Mouse (Mus musculus) heart, postnatal 25 days (tissue): ENCODE results near the gene Grid1. TPM values are rescaled to one million over a fixed set of nuclear protein-coding genes. Genes with fewer than 3 reads are reported as not detected.

Experiments used
- DNase-seq: peaks from one replicate; pipeline ENCODE4 v3.0.0; 2022; ENCODE audit warnings: low spot score
- intact Hi-C: fragments of 180-260 bp; cut with DNase I; formaldehyde crosslinking; loops from one replicate; pipeline ENCODE4 v1.15.1; 2025
- total RNA-seq, 2 experiments: library from RNA; stranded (reverse); gene quantifications; 2 replicates each; pipeline ENCODE4 v1.2.3; 2021

Grid1 gene
- not detected for total RNA-seq

DNA sequence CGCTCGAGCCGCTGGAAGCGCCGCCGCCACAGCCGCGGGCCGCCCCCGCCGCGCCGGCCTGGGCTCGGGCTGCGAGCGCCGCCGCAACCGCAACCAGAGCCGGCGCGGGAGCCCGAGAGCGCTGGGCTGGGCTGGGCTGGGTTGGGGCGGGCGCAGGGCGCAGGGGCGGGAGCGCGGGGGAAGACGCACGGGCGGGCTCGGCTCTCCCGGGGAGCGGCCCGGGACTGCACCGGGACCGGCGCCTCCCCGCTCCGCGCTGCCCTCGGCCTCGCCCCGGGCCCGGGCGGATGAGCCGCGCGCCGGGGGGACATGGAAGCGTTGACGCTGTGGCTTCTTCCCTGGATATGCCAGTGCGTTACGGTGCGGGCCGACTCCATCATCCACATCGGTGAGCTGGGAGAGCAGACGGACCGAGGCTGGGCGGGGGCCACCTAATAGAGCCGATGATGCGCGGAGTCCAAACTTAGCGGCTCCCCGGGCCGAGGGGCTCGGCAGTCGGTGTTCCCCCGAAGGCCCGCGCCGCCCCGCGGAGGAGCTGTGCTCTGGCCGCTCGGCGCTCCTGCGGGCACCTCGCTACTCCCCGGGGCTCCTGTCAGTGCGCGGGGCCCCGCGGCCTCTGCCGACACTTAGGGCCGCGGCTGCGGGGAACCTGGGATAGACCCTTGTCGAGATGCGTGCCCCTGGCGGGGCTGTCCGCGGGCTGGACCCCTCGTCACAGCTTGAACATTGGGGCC, at the start of gene Grid1:
Gene Grid1 (plus strand): TSS at position 190 of the 734 bp plus-strand sequence.
- DNase-seq: no peak
- intact Hi-C loops: loop anchor here (10.0 kb wide), 1 partner anchor 1955 kb away; no protein-coding TSS in a partner anchor

DNA sequence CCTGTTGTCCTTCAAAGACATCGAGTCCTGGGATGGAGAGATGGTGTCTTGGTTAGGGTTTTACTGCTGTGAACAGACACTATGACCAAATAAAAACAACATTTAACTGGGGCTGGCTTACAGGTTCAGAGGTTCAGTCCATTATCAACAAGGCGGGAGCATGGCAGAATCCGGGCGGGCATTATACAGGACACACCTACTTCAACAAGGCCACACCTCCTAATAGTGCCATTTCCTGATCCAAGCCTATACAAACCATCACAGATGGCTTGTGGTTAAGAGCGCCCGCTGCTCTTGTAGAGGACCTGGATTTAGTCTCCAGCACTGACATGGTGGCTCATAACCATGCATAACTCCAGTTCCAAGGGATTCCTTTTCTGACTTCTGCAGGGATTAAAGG, 49.4 kb upstream of the Grid1 start:
- intact Hi-C loops: no loop called here
- DNase-seq: no peak

DNA sequence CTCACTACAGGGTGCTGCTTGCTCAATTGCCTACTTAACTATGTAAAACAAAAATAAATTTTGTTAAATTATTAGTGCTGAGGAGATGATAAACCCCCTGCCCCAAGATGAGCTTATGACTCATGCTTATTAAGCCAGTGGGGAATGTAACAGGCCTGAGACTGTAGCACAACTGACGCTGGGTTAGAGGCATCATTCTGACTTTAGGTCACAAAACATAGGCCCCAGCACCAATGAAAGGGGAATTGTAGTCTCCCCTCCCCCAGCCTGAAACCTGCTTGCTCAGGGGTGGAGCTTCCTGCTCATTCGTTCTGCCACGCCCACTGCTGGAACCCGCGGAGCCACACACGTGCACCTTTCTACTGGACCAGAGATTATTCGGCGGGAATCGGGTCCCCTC, 48.3 kb upstream of the Grid1 start:
- intact Hi-C loops: no loop called here
- DNase-seq: no peak

DNA sequence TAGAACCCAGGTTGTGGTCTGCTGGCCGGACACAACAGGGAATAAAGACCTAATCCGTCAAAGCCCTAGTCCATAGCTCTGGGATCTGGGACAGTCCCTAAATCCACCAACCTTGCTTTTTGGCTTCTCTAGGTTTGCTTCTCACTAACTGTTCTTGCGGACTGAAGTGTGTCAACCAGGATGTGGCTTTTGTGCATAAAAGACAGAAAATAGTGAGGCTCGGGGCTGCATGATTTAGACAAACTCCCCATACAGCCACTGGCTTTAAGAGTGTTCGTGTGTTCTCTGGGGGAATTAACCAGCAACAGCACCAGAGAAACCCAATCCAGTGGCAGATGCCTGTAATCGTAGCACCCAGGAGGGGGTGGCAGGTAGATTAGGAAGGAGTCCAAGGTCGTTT, 47.8 kb upstream of the Grid1 start:
- DNase-seq: no peak
- intact Hi-C loops: no loop called here

DNA sequence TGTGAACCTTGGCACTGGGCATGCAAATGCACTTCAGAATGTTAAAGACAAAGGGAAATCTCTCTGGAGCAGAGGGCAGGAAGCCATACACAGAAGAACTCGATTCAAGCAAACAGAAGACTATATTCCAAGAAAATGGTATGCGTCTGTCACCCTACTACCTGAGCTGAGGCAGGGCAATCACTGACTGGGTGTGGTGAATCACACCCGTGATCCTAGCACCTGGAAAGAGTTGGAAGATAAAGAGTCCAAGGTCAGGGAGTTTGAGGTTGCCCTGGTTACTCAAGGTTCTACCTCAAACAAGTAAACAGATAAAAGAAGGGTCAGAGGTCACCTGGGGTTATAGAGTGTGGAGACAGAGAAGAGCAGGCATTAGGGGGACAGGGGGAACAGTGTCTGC, 46.2 kb upstream of the Grid1 start:
- intact Hi-C loops: no loop called here
- no peak for DNase-seq

DNA sequence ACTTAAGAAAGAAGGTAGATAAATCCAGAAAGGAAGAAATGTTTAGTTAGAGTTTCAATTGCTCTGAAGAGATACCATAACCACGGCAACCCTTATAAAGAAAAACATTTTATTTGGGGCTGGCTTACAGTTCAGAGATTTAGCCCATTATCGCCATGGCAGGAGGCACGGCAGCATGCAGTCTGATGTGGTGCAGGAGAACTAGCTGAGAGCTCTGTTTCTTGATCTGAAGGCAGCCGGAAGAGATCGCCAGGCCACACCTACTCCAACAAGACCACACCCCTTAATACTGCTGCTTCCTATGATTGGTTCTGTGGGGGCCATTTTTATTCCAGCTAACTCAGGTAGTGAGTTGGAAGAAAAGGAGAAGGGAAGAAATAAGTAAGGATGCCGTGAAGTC, 45.7 kb upstream of the Grid1 start:
- no peak for DNase-seq
- intact Hi-C loops: no loop called here

DNA sequence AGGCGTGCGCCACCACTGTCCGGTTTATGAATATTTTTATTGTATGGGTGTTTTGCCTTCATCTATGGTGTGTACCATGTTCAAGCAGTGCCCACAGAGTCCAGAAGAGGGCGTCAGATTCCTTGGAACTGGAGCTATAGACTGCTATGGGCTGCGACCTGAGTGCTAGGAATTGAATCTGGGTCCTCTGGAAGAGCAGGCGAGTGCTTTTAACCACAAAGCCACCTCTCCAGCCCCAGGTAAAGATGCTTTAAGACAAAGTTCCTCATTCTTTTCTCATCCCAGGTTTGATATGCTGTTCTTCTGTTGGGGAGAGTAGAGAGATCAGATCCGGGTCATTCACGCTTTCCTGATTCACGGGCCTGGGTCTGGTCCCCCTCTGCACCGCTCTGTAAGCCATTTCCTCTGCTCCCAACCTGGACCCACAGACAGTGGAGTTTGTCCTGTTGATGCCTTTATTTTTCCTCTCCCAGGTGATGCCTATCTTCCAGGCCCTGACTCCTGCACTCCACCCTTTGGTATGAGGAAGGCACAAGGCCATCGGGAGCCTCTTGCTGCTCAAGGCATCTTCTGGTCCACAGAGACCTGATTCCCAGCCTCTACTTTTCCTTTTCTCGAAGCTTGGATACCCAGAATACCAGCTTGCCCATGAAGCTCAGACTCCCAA, 43.1 kb upstream of the Grid1 start:
- intact Hi-C loops: loop anchor here (1.0 kb wide), 1 partner anchor 8 kb away; no protein-coding TSS in a partner anchor
- DNase-seq: no peak

DNA sequence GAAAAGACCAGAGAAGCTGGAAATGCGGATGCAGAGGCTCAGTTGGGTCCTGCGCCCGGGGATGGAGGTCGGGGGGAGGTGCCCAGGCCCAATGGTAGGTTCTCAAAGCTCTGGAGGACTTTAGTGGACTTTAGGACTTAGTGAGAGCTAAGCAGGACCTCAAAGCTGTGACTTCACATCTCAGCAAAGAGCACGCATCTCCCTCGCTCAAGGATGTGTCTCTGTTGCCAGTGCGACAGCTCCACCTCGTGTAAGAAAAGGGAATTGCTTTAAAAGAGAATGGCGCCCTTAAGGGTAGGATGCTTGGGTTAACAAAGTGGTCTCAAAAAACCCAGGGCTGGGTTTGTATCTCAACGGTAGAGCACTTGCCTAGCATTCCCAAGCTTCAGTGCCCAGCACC, 42.1 kb upstream of the Grid1 start:
- DNase-seq: no peak
- intact Hi-C loops: loop anchor here (1.0 kb wide), 2 partner anchors 9 to 162 kb away; no protein-coding TSS in a partner anchor

DNA sequence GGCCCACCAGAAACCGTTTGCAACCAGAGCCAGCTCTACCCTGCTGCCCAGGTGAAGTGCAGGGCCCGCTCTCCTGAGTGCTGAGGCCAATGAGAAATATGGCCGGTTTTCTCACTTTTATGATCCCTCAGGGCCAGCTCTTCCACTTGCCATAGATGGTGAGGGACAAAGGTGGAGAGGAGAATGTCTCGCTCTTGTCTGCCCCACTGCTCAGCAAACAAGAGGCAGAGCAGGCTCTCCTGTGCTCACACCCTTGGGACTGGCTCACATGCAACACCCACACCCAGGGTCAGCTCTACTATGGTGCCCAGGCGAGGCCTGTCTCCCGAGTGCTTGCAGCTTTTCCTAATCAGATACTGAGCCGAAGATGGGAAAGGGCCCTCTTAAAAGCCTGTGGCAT, 41.1 kb upstream of the Grid1 start:
- DNase-seq: no peak
- intact Hi-C loops: loop anchor here (1.0 kb wide), 1 partner anchor 162 kb away; no protein-coding TSS in a partner anchor

DNA sequence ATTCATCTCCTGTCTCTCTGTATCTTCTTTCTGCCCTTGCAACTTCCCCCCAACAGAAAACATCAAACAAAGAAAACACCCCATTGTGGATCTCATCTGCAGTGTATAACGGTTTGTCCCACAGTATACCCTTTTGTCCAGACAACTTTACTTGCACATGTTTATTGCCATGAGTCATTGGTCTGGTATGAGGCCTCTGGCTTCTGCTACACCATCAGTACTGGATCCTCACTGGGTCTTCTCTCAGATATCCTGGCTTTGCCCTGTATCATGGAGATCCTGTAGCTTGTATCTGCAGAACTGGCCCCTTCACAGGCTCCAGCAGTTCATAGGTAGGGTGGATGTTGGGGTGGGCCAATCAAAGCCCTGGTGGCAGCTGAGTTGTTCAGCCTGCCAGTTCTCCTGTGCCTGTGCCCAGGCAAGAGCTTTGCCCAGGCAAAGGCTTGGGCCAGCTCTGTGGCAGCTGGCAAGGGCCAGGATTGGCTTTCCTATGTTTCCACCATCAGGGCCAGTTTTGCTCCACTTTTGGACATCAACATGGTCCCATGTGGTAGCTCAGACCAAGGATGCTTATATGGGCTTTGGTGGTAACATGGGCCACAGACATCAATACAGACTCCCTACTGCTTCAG, 26.4 kb upstream of the Grid1 start:
- no peak for DNase-seq
- intact Hi-C loops: no loop called here

DNA sequence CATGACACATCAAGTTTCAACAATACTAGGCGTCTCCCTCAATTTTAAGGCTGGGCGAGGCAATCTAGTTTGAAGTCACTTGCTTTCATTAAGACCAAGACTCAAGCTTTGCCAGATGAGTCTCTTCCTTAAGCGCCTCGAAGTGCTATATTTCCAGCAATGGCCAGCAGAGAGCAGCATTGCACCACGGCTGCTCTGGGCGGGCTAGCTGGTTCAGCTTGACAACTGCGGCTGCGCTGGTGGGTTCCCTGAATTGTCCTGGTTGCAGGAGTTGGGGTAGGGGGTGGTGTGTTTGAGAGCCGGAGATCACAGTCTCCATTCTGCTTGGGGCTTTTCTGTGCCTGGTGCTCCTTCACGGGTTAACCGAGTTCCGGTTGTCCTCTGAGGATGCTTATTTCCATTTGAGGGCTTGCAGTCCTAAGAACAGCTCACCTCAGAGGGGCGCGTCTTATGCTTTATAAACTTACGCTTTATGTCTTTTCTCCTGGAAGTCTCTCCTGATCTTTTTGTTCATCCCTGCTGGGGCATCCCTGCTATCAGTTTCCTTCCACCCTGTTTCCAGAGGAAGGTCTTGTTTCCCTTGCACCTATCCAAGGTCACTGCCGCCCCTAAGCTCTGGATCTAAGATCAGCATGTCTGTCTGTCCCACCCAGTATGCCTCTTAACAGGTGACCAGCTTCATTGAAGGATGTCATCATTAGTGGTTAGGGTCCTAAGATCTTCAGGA, 9.0 kb upstream of the Grid1 start:
- intact Hi-C loops: loop anchor here (5.0 to 10.0 kb wide), 2 partner anchors 301 to 1964 kb away; no protein-coding TSS in a partner anchor
- no peak for DNase-seq

DNA sequence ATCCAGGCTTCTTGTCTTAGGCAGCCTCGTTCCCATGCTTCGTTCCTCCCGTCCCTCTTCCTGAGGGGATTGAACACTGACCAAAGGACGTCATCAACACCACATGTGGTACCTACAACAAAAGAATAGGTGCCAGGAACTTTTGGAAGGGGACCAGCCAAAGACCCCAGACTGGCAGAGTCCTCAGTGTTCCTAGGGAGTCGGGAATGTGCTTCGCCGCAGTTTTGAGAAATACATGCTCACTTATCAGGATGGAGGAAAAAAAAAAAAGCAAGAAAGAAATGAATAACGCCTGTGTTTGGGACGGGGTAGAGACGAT, 8.5 kb upstream of the Grid1 start:
- no peak for DNase-seq
- intact Hi-C loops: loop anchor here (5.0 to 10.0 kb wide), 2 partner anchors 301 to 1963 kb away; no protein-coding TSS in a partner anchor

DNA sequence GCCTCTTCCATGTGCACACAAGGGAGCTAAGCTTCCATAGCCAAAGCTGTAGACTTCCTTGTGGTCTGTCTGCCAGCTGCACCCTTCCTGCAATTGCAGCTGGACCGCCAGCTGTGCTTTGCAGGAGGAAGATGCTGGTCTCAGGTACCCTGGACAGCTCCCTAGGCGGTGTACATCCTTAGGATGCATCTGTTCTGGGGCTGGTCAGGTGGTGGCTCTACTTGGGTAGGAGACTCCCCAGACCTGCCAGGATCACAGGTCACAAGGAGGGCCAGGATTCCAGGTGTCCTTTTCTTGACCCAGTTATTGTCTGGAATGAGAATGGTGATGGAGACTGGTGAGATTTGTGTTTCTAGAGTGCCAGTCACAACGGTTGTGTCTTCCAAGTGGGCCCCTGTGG, 3.6 kb upstream of the Grid1 start:
- DNase-seq: no peak
- intact Hi-C loops: loop anchor here (10.0 kb wide), 1 partner anchor 1958 kb away; no protein-coding TSS in a partner anchor

DNA sequence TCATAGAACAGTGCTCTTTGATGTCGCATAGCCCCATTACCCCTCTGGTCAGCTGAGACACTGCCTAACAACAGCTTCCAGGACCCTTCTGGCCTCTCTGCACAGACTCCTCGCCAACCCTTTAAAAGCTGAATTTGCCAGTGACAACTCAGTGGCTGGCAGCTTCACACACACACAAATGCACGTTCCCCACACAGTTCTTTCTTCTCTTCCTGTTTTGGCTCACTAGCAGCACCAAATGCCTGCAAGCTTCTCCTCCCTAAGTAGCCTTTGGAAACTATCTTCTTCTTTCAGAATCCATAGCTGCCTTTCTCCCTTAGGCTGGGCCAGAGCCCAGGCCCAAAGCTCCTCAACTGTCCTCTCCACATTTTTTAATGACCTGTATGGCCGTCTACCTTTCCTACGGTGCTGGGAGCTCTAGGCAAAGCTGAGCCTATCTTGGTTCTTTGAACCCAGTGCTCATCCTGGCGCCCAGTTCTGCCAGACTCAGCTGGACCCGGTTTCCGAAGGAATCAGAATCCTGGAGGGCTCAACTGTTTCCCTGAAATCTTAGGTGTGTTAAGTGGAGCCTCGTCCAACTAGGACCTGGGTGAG, 1.4 kb upstream of the Grid1 start:
- DNase-seq: no peak

DNA sequence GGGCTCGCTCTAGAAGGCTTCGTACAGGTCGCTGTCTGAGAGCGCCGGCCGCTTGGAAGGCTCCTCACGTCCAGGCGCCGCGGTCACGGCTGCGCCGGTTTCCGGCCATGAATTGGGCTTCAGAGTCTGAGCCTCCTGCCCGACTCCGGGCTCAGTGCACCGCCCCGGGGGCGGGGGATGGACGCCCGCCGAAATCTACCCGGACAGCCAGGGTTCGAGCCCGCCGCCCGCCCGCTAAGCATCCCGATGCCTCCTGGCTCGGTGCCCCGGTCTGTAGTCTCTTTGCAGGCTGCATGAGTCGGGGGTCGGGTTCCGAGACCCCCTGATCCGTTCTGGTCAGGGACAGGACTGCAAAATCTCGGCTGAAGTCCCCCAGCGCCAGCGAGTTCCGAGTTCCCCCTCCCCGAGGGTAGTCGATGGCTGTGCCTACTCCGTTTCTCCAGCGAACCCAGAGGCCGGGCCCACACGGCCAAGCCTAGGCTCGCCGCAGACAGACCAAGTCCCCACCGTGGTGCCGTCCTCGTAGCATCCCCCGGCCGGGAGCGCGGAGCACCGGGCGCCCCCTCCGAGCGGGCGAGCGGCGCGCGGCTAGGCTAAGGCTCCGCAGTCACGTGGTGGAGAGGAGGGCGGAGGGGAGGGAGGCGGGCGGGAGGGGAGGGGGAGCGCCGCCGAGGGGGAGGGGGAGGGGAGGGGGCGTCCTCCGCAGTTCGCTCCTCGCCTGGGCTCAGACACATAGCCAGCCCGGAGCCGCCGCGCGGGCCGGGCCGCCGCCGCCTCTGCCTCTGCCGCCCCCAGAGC, 588 bp upstream of the Grid1 start:
- intact Hi-C loops: loop anchor here (10.0 kb wide), 1 partner anchor 1955 kb away; no protein-coding TSS in a partner anchor
- DNase-seq: no peak

More for the DNA sequence above, 1.4 kb upstream of the Grid1 start:
- intact Hi-C loops: loop anchor here (10.0 kb wide), 1 partner anchor 1956 kb away; no protein-coding TSS in a partner anchor

DNA sequence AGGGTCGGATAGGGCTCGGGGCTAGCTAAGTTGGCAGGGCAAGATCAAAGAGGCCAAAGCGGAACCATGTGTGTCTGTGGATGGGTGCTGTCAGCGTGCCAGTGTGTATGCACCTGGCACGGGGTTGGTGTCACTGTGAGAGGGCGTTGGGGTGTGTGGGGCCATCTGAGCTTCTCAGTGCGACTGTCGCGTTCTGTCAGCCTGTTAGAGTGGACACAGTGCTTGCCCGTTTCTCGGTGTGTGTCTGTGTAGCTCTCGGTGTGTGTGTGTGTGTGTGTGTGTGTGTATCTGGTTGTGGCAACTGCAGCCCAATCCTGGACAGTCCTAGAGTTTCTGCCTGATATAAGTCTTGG, 721 bp downstream of the Grid1 start:
- intact Hi-C loops: no loop called here
- DNase-seq: no peak

DNA sequence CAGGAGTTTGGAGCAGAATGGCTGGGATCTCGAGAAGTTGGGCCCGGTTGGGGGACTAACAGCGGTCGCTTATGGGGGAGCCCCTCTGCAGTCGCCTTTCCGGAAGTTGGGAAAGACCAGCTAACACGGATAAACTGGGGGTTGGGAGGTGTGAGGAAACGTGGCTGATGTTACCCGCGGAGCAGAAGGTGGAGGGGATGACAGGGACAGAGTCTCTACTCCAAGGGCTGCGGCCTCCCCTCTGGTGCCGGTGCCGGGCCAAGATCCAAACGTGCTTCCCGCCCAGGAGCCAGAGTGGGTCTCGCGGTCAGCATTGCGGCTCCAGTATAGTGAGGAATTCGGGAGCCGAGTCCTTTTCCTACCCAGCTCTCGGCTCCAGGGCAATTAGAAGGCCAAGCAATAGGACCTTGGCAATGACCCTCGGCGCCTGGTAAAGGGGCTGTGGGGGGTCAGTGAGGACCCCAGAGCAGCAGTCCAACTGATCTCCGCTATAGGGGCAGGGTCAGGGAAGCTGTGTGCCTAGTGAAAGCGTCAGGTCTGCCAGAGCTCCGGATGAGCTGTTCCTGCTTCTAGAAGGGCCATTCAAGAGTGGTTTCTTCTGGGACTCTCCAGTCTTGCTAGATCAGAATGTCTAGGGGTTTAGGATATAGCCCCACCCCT, 1.4 kb downstream of the Grid1 start:
- DNase-seq: no peak
- intact Hi-C loops: no loop called here

DNA sequence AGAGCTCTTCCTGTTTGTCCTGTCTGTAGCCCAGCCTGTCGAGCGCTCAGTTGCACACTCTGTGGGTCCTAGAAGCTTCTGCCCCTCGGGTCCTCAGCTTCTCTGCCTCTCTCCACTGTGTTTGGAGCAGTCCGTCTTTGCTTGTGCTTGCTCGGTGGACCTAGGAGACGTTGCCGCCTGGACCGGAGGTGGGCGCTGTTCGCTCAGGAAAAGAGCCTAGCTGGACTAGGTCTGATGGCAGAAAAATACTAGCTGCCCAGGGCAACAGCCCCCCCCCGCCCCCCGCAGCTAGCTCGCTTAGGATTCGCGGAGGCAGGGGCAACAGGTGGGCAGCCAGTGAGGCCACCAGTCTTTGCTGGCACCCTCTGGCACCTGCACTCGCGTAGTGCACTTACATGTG, 3.2 kb downstream of the Grid1 start:
- intact Hi-C loops: no loop called here

DNA sequence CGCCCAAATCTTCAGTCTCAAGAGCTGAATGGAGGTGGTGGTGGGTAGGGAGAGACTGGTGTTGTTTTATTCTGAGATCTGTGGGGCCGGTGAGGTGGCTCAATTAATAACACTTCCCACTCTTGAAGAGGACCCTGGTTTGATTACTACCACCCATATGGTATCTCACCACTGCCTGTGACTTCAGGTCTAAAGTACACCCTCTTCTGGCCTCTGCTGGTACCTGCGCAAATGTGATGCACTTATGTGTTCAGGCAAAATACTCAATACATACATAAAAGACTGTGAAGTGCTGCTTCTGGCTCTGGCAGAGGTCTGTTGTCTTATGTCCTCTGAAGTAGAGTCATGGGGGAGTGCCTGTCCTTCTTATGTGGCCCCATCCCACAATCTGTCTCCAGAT, 4.3 kb downstream of the Grid1 start:
- no peak for DNase-seq
- intact Hi-C loops: no loop called here

More for the DNA sequence above, 3.2 kb downstream of the Grid1 start:
- no peak for DNase-seq
